Mouse (Mus musculus) limb, embryonic 10.5 days (tissue): Measurements from ENCODE around the gene AC109138.7. TPM values are rescaled to one million over a fixed set of nuclear protein-coding genes. Genes with fewer than 3 reads are reported as not detected.

ENCODE experiments used
- DNase-seq: peaks from one replicate; pipeline ENCODE4 v3.0.0-alpha.2; 2017; ENCODE audit warnings: low spot score
- H3K27ac ChIP-seq: fragments of 300-500 bp; sonication (generic); 2 replicates; pipeline ENCODE4 v1.5.1; 2016; ENCODE audit warnings: mild to moderate bottlenecking
- H3K27me3 ChIP-seq: fragments of 300-500 bp; sonication (generic); 2 replicates; pipeline ENCODE4 v1.6.1; 2016; ENCODE audit warnings: low read depth, mild to moderate bottlenecking; ENCODE audit not compliant: poor library complexity, severe bottlenecking
- H3K36me3 ChIP-seq: fragments of 300-500 bp; sonication (generic); 2 replicates; pipeline ENCODE4 v1.6.1; 2016; ENCODE audit warnings: mild to moderate bottlenecking, moderate library complexity
- H3K4me1 ChIP-seq: fragments of 300-500 bp; sonication (generic); 2 replicates; pipeline ENCODE4 v1.6.1; 2016
- H3K4me3 ChIP-seq: fragments of 300-500 bp; sonication (generic); 2 replicates; pipeline ENCODE4 v1.5.1; 2016; ENCODE audit warnings: mild to moderate bottlenecking, moderate library complexity
- H3K9me3 ChIP-seq: fragments of 300-500 bp; sonication (generic); replicated peaks from 2 replicates; pipeline ENCODE4 v1.6.1; 2016; ENCODE audit warnings: mild to moderate bottlenecking
- WGBS: fragments of 180-500 bp; shearing (Covaris S2); methylation state at CpG from one replicate; pipeline ENCODE4 v1.1.7; 2016; 5-methylcytosine and 5-hydroxymethylcytosine counted together
- polyA plus RNA-seq: library from polyadenylated mRNA; unstranded; fragments of >200 nt; fragmentation: Nextera tagmentation; extraction: Ambion mirVana; gene quantifications from 2 replicates; pipeline ENCODE4 v1.2.1, GENCODE M21; 2016

The AC109138.7 gene
- not detected in 2 replicates for polyA plus RNA-seq

- DNase-seq = peak; percentile 78
- peak within 1 kb of the TSS; percentile 83 for H3K4me3 ChIP-seq
- under 1% methylated on average over 49 of the region's 49 CpGs for WGBS
- no peaks in the 10 kb centered on the region for H3K9me3 ChIP-seq
- peaks cover 44% of the 10 kb centered on the region for H3K27me3 ChIP-seq
- H3K4me1 ChIP-seq = peaks cover 76% of the 10 kb centered on the region
- peak within 1 kb of the TSS; percentile 97 for H3K27ac ChIP-seq
- no peaks in the 10 kb centered on the region for H3K36me3 ChIP-seq
Observed at GRCm38 (mm10) chr19:4214071-4214770, at the start of gene AC109138.7, which contains the start of gene Clcf1. Gene AC109138.7, plus strand, starts transcription at chr19:4214357. Gene Clcf1, plus strand, starts transcription at chr19:4214238.

- Histone ChIP-seq H3K4me3 (no peak overlapping the region), H3K4me1 (peaks cover 27% of the 10 kb centered on the region)
Observed at GRCm38 (mm10) chr19:4164721-4165120, 49.4 kb upstream of the AC109138.7 start.

GRCm38 (mm10) chr19:4166678-4167476 is 47.3 kb upstream of the AC109138.7 start:
- Histone ChIP-seq H3K36me3 (0 out of 2 replicates have a peak, but pooled peaks cover under 1% of the 10 kb centered on the region), H3K27me3 (peaks cover 6% of the 10 kb centered on the region; the same call in 1 of the 2 replicates), H3K27ac (0 out of 2 replicates have a peak overlapping the region, but pooled peaks have one; percentile 4), H3K4me3 (no peak overlapping the region), H3K4me1 (peaks cover 48% of the 10 kb centered on the region), H3K9me3 (no peaks in the 10 kb centered on the region)
- 83% methylated on average over 9 of the region's 9 CpGs for WGBS
- no peak for DNase-seq

More at GRCm38 (mm10) chr19:4164721-4165120, 49.4 kb upstream of the AC109138.7 start:
- Histone ChIP-seq H3K9me3 (no peaks in the 10 kb centered on the region), H3K27me3 (no peaks in the 10 kb centered on the region), H3K36me3 (peaks cover 19% of the 10 kb centered on the region), H3K27ac (peak overlapping the region; percentile 56; the same call in 1 of the 2 replicates)
- no peak for DNase-seq
- WGBS = 81% methylated on average over 2 of the region's 2 CpGs

GRCm38 (mm10) chr19:4169378-4169784 is 44.8 kb upstream of the AC109138.7 start:
- peak; percentile 100 for DNase-seq
- WGBS = under 1% methylated on average over 43 of the region's 43 CpGs
- H3K4me3 ChIP-seq = peak overlapping the region; percentile 55

GRCm38 (mm10) chr19:4169810-4170209 is 44.3 kb upstream of the AC109138.7 start:
- DNase-seq = no peak
- Histone ChIP-seq H3K4me1 (peaks cover 39% of the 10 kb centered on the region), H3K27me3 (peaks cover 6% of the 10 kb centered on the region; the same call in 1 of the 2 replicates), H3K4me3 (peak overlapping the region; percentile 55), H3K36me3 (no peaks in the 10 kb centered on the region), H3K9me3 (no peaks in the 10 kb centered on the region), H3K27ac (peak overlapping the region; percentile 89)
- 6% methylated on average over 27 of the region's 27 CpGs for WGBS

More at GRCm38 (mm10) chr19:4169378-4169784, 44.8 kb upstream of the AC109138.7 start:
- no peaks in the 10 kb centered on the region for H3K9me3 ChIP-seq
- no peaks in the 10 kb centered on the region for H3K36me3 ChIP-seq
- H3K4me1 ChIP-seq = peaks cover 39% of the 10 kb centered on the region
- peaks cover 6% of the 10 kb centered on the region; the same call in 1 of the 2 replicates for H3K27me3 ChIP-seq
- H3K27ac ChIP-seq = peak overlapping the region; percentile 89

- H3K9me3 ChIP-seq = no peaks in the 10 kb centered on the region
- H3K4me3 ChIP-seq = no peak overlapping the region
- H3K27ac ChIP-seq = peak overlapping the region; percentile 14
- peaks cover 7% of the 10 kb centered on the region for H3K27me3 ChIP-seq
- H3K4me1 ChIP-seq = peaks cover 40% of the 10 kb centered on the region
- DNase-seq = no peak
- H3K36me3 ChIP-seq = no peaks in the 10 kb centered on the region
- 88% methylated on average over 10 of the region's 10 CpGs for WGBS
Observed at GRCm38 (mm10) chr19:4170723-4171392, 43.3 kb upstream of the AC109138.7 start.

GRCm38 (mm10) chr19:4171393-4172290 is 42.5 kb upstream of the AC109138.7 start:
- Histone ChIP-seq H3K4me3 (no peak overlapping the region), H3K27ac (peak overlapping the region; percentile 14)
- 63% methylated on average over 13 of the region's 13 CpGs for WGBS

GRCm38 (mm10) chr19:4172925-4173324 is 41.2 kb upstream of the AC109138.7 start:
- DNase-seq = no peak
- Histone ChIP-seq H3K36me3 (no peaks in the 10 kb centered on the region), H3K4me3 (no peak overlapping the region), H3K4me1 (peaks cover 40% of the 10 kb centered on the region), H3K9me3 (no peaks in the 10 kb centered on the region), H3K27me3 (peaks cover 15% of the 10 kb centered on the region), H3K27ac (no peak overlapping the region)
- 55% methylated on average over 11 of the region's 11 CpGs for WGBS

More at GRCm38 (mm10) chr19:4171393-4172290, 42.5 kb upstream of the AC109138.7 start:
- Histone ChIP-seq H3K36me3 (no peaks in the 10 kb centered on the region), H3K4me1 (peaks cover 40% of the 10 kb centered on the region), H3K27me3 (peaks cover 15% of the 10 kb centered on the region), H3K9me3 (no peaks in the 10 kb centered on the region)
- no peak for DNase-seq

GRCm38 (mm10) chr19:4175368-4175947 is 38.7 kb upstream of the AC109138.7 start, which contains the start of gene Carns1:
Gene Carns1, minus strand, starts transcription at chr19:4175479.
- 4% methylated on average over 11 of the region's 11 CpGs for WGBS
- Histone ChIP-seq H3K4me3 (peak within 1 kb of the TSS; percentile 35), H3K27me3 (peaks cover 15% of the 10 kb centered on the region), H3K9me3 (no peaks in the 10 kb centered on the region), H3K27ac (peak within 1 kb of the TSS; percentile 37; the same call in 1 of the 2 replicates), H3K4me1 (peaks cover 29% of the 10 kb centered on the region), H3K36me3 (no peaks in the 10 kb centered on the region)
- DNase-seq = no peak

- no peak overlapping the region for H3K4me3 ChIP-seq
- WGBS = 89% methylated on average over 7 of the region's 7 CpGs
- H3K27ac ChIP-seq = no peak overlapping the region
- no peaks in the 10 kb centered on the region for H3K9me3 ChIP-seq
- peaks cover 9% of the 10 kb centered on the region for H3K27me3 ChIP-seq
- no peaks in the 10 kb centered on the region for H3K36me3 ChIP-seq
- DNase-seq = no peak
- H3K4me1 ChIP-seq = peaks cover 25% of the 10 kb centered on the region
Observed at GRCm38 (mm10) chr19:4180411-4180810, 33.7 kb upstream of the AC109138.7 start.

GRCm38 (mm10) chr19:4181892-4182291 is 32.3 kb upstream of the AC109138.7 start:
- Histone ChIP-seq H3K36me3 (no peaks in the 10 kb centered on the region), H3K4me3 (no peak overlapping the region), H3K27me3 (no peaks in the 10 kb centered on the region), H3K4me1 (peaks cover 21% of the 10 kb centered on the region), H3K27ac (no peak overlapping the region), H3K9me3 (no peaks in the 10 kb centered on the region)
- 54% methylated on average over 3 of the region's 3 CpGs for WGBS
- no peak for DNase-seq
